Mouse (Mus musculus): ENCODE measurements around the gene Esp8. TPM values are rescaled to one million over a fixed set of nuclear protein-coding genes. Genes with fewer than 3 reads are reported as not detected.
"Not testable (repeated sequence)": the region's sequence is repeated elsewhere in the genome, so short reads cannot be mapped to it uniquely, and the experiment has no call there.

Gene Esp8
- not detected in 2 replicates for polyA plus RNA-seq (2016; fragmentation: Nextera tagmentation; extraction: Ambion mirVana)

- Histone ChIP-seq H3K4me2 (replicated peaks) (no peak within 1 kb of the TSS), H3K36me3 (no peaks in the 10 kb centered on the region), H3K27ac (no peak within 1 kb of the TSS), H3K9me3 (replicated peaks) (no peaks in the 10 kb centered on the region), H3K4me1 (peaks cover 3% of the 10 kb centered on the region; the same call in 1 of the 2 replicates), H3K27me3 (no peaks in the 10 kb centered on the region), H3K9ac (no peak within 1 kb of the TSS), H3K4me3 (no peak within 1 kb of the TSS)
- no peak for ATAC-seq (ENCODE audit: low FRiP score)
- 43% methylated on average over 3 of the region's 3 CpGs for WGBS
Observed at GRCm38 (mm10) chr17:40519818-40520217, at the start of gene Esp8. Gene Esp8 (plus strand): TSS chr17:40520022.

- not testable (repeated sequence) for H3K4me2 ChIP-seq (replicated peaks); H3K9ac ChIP-seq; H3K36me3 ChIP-seq; H3K27ac ChIP-seq; ATAC-seq (ENCODE audit: low FRiP score); H3K27me3 ChIP-seq; H3K9me3 ChIP-seq (replicated peaks); H3K4me1 ChIP-seq; H3K4me3 ChIP-seq
- WGBS = 70% methylated on average over 10 of the region's 10 CpGs
Observed at GRCm38 (mm10) chr17:40483566-40483965, 36.3 kb upstream of the Esp8 start.

GRCm38 (mm10) chr17:40495468-40496185 lies 24.2 kb upstream of the Esp8 start:
- not testable (repeated sequence) for H3K27me3 ChIP-seq; H3K4me2 ChIP-seq (replicated peaks); H3K4me3 ChIP-seq; H3K9ac ChIP-seq; H3K27ac ChIP-seq; ATAC-seq (ENCODE audit: low FRiP score); H3K36me3 ChIP-seq; H3K9me3 ChIP-seq (replicated peaks); H3K4me1 ChIP-seq
- WGBS = 89% methylated on average over 4 of the region's 4 CpGs

GRCm38 (mm10) chr17:40529813-40530212 lies 10.0 kb downstream of the Esp8 start:
- H3K4me3 ChIP-seq = no peak overlapping the region
- no peak overlapping the region for H3K9ac ChIP-seq
- no peak overlapping the region for H3K27ac ChIP-seq
- WGBS = 82% methylated on average over 3 of the region's 3 CpGs
- H3K4me1 ChIP-seq = no peaks in the 10 kb centered on the region
- no peaks in the 10 kb centered on the region for H3K9me3 ChIP-seq (replicated peaks)
- no peaks in the 10 kb centered on the region for H3K36me3 ChIP-seq
- H3K27me3 ChIP-seq = no peaks in the 10 kb centered on the region
- ATAC-seq (ENCODE audit: low FRiP score) = no peak
- H3K4me2 ChIP-seq (replicated peaks) = no peak overlapping the region

- no peak overlapping the region for H3K27ac ChIP-seq
- no peak overlapping the region for H3K4me3 ChIP-seq
- H3K9me3 ChIP-seq (replicated peaks) = no peaks in the 10 kb centered on the region
- no peak for ATAC-seq (ENCODE audit: low FRiP score)
- 93% methylated on average over 1 of the region's 1 CpGs for WGBS
- no peak overlapping the region for H3K4me2 ChIP-seq (replicated peaks)
- H3K9ac ChIP-seq = no peak overlapping the region
- no peaks in the 10 kb centered on the region for H3K4me1 ChIP-seq
- no peaks in the 10 kb centered on the region for H3K36me3 ChIP-seq
- no peaks in the 10 kb centered on the region for H3K27me3 ChIP-seq
Observed at GRCm38 (mm10) chr17:40531147-40531546, 11.3 kb downstream of the Esp8 start.

GRCm38 (mm10) chr17:40547005-40547404 lies 27.2 kb downstream of the Esp8 start:
- H3K9me3 ChIP-seq (replicated peaks); H3K36me3 ChIP-seq; H3K4me3 ChIP-seq; H3K27me3 ChIP-seq; H3K4me2 ChIP-seq (replicated peaks); H3K27ac ChIP-seq; H3K4me1 ChIP-seq; H3K9ac ChIP-seq; ATAC-seq (ENCODE audit: low FRiP score): not testable (repeated sequence)
- 77% methylated on average over 5 of the region's 5 CpGs for WGBS

GRCm38 (mm10) chr17:40553470-40553869 lies 33.6 kb downstream of the Esp8 start:
- WGBS = 71% methylated on average over 1 of the region's 1 CpGs
- Histone ChIP-seq H3K27me3 (no peaks in the 10 kb centered on the region), H3K9me3 (replicated peaks) (no peaks in the 10 kb centered on the region), H3K9ac (no peak overlapping the region), H3K4me1 (no peaks in the 10 kb centered on the region), H3K4me2 (replicated peaks) (no peak overlapping the region), H3K36me3 (no peaks in the 10 kb centered on the region), H3K4me3 (no peak overlapping the region), H3K27ac (no peak overlapping the region)
- ATAC-seq (ENCODE audit: low FRiP score) = no peak

- 87% methylated on average over 5 of the region's 5 CpGs for WGBS
- H3K4me3 ChIP-seq = no peak within 1 kb of the TSS
Observed at GRCm38 (mm10) chr17:40561207-40561606, 41.4 kb downstream of the Esp8 start, which contains the start of gene Esp6. Gene Esp6 (plus strand): TSS chr17:40561507.

More at GRCm38 (mm10) chr17:40561207-40561606, 41.4 kb downstream of the Esp8 start, which contains the start of gene Esp6:
- no peaks in the 10 kb centered on the region for H3K36me3 ChIP-seq
- H3K4me2 ChIP-seq (replicated peaks) = no peak within 1 kb of the TSS
- no peak within 1 kb of the TSS for H3K27ac ChIP-seq
- no peaks in the 10 kb centered on the region for H3K9me3 ChIP-seq (replicated peaks)
- no peak for ATAC-seq (ENCODE audit: low FRiP score)
- H3K27me3 ChIP-seq = no peaks in the 10 kb centered on the region
- no peaks in the 10 kb centered on the region for H3K4me1 ChIP-seq
- no peak within 1 kb of the TSS for H3K9ac ChIP-seq

Other genes starting within 250 kb of the Esp8 start
- gene Crisp1, start 200.8 kb upstream of the Esp8 start, polyA plus RNA-seq (2016; fragmentation: Nextera tagmentation; extraction: Ambion mirVana) = not detected in 2 replicates
- gene Esp6, start 41.5 kb downstream of the Esp8 start, polyA plus RNA-seq (2016; fragmentation: Nextera tagmentation; extraction: Ambion mirVana) = not detected in 2 replicates
- not detected in 2 replicates for gene Esp4, start 78.6 kb downstream of the Esp8 start, polyA plus RNA-seq (2016; fragmentation: Nextera tagmentation; extraction: Ambion mirVana)
- not detected in 2 replicates for gene Esp3, start 112.1 kb downstream of the Esp8 start, polyA plus RNA-seq (2016; fragmentation: Nextera tagmentation; extraction: Ambion mirVana)
- gene Esp1, start 207.1 kb downstream of the Esp8 start, polyA plus RNA-seq (2016; fragmentation: Nextera tagmentation; extraction: Ambion mirVana) = not detected in 2 replicates